Mouse (Mus musculus) bone marrow macrophage, adult 2 months (primary cell): ENCODE measurements around the gene Cadm2.

ENCODE experiments used
- CTCF ChIP-seq: IDR thresholded peaks from 2 replicates; pipeline ENCODE4 v1.5.1; 2012; ENCODE audit warnings: low read depth, mild to moderate bottlenecking, low read length, moderate library complexity
- POLR2A ChIP-seq: IDR thresholded peaks from 2 replicates; pipeline ENCODE4 v1.6.1; 2012; ENCODE audit warnings: mild to moderate bottlenecking, low read depth, low read length, borderline replicate concordance

- TF ChIP-seq CTCF (no peak), POLR2A (no peak)
Measured at GRCm38 (mm10) chr16:66997461-66997860, 623.2 kb downstream of the Cadm2 start.
